In the genomic region with DNA sequence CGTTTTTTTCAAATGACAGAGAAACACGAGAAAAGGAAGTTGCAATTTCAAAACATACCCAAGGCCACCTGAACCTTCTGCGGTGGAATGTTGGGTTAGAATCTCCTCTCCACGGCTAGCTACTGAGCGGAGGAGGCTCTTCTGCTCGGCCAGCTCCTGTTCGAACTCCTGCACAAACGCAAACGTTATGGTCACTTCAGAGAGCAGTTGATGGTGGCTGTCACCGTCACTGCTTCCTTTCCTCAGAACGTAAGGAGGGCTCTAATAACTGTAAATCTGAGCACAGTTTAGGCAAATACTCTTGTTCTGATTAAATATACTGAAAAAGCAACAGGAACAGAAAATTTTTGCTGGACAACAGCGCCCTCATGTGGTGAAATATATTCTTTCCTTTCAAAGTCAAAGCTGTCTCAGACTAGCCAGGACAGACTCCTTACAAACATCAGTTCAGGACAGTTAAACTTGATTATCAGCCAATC, we compare ENCODE assay signal across 7 mouse cellular contexts.
DNase-seq lines count a peak whose midpoint lies in the region; ATAC-seq and TF ChIP-seq lines count a peak whose summit lies in the region.

No protein-coding gene starts in this region.

- TF ChIP-seq CTCF in small intestine, adult 2 months (IDR thresholded peaks at IDR 0.05; ENCODE audit: extremely low read depth, insufficient read length, insufficient replicate concordance, low read depth, low read length), result peak; percentile 30; the same call in 1 of the 2 replicates

- no peaks in the 10 kb centered on the region for H3K36me3 ChIP-seq in forebrain, embryonic 13.5 days (ENCODE audit: poor library complexity, severe bottlenecking)
- no peaks in the 10 kb centered on the region for H3K36me3 ChIP-seq in small intestine, adult 2 months (ENCODE audit: control insufficient read depth, insufficient read depth, low read length)

- H3K9me3 ChIP-seq in forebrain, embryonic 13.5 days (replicated peaks), result no peaks in the 10 kb centered on the region

- H3K4me2 ChIP-seq in forebrain, embryonic 13.5 days, result no peak overlapping the region

- H3K4me1 ChIP-seq in forebrain, embryonic 13.5 days, result no peaks in the 10 kb centered on the region
- H3K4me1 ChIP-seq in small intestine, adult 2 months (ENCODE audit: control insufficient read depth, insufficient read depth, insufficient read length, low read length), result no peaks in the 10 kb centered on the region

- DNase-seq in urinary bladder, postnatal 14 days (ENCODE audit: low spot score), result peak; percentile 60
- no peak for DNase-seq in urinary bladder, postnatal 4 days (ENCODE audit: low spot score in 2 of 2)
- DNase-seq in adrenal gland, adult 2 months, result peak; percentile 75
- peak; percentile 87 for DNase-seq in kidney, adult 9 months
- peak; percentile 54 for DNase-seq in lung, postnatal 25 days (ENCODE audit: low spot score)

- WGBS in forebrain, embryonic 13.5 days, result 63% methylated on average over 12 of the region's 12 CpGs
- WGBS in small intestine, adult 2 months, result 42% methylated on average over 12 of the region's 12 CpGs

- no peak overlapping the region for H3K9ac ChIP-seq in forebrain, embryonic 13.5 days

- no peak overlapping the region for H3K27ac ChIP-seq in forebrain, embryonic 13.5 days
- H3K27ac ChIP-seq in small intestine, adult 2 months (ENCODE audit: insufficient read depth, low read depth, low read length), result no peak overlapping the region

- H3K27me3 ChIP-seq in forebrain, embryonic 13.5 days, result no peaks in the 10 kb centered on the region
- no peaks in the 10 kb centered on the region for H3K27me3 ChIP-seq in small intestine, adult 2 months (ENCODE audit: control insufficient read depth, insufficient read depth, low read length)

- no peak overlapping the region for H3K4me3 ChIP-seq in forebrain, embryonic 13.5 days
- no peak overlapping the region for H3K4me3 ChIP-seq in small intestine, adult 2 months (ENCODE audit: low read depth, low read length)

- TF ChIP-seq POLR2A in small intestine, adult 2 months (IDR thresholded peaks at IDR 0.05; ENCODE audit: low read depth, low read length), result no peak

- ATAC-seq in forebrain, embryonic 13.5 days, result peak; percentile 43

Comparison
In these comparisons a context has a peak if more than half of its experiments do, and no peak if none do; other contexts are left out.
1. DNase-seq: peak in urinary bladder, postnatal 14 days (single experiment), adrenal gland, adult 2 months (single experiment), kidney, adult 9 months (single experiment) and lung, postnatal 25 days (single experiment); none in urinary bladder, postnatal 4 days (0 of 2).